Mouse (Mus musculus) C2C12 (cell line): ENCODE results near the gene Csnk1e. TPM values are rescaled to one million over a fixed set of nuclear protein-coding genes. Genes with fewer than 3 reads are reported as not detected.

ENCODE experiments used
- H3K27me3 ChIP-seq: one replicate; pipeline ENCODE4 v1.6.1; 2011; ENCODE audit not compliant: control insufficient read depth, insufficient read depth, insufficient read length
- H3K36me3 ChIP-seq: one replicate; pipeline ENCODE4 v1.6.1; 2011; ENCODE audit not compliant: control insufficient read depth, insufficient read depth
- H3K4me3 ChIP-seq: one replicate; pipeline ENCODE4 v1.5.1; 2011; ENCODE audit warnings: mild to moderate bottlenecking, control low read depth; ENCODE audit not compliant: poor library complexity, insufficient read depth, severe bottlenecking
- H3K79me2 ChIP-seq: one replicate; pipeline ENCODE4 v1.6.1; 2011; ENCODE audit not compliant: control insufficient read depth, insufficient read depth
- H3K79me3 ChIP-seq: one replicate; pipeline ENCODE4 v1.6.1; 2011; ENCODE audit warnings: low read depth, control low read depth
- H3ac ChIP-seq: one replicate; pipeline ENCODE3; 2011; ENCODE audit warnings: low read depth; ENCODE audit not compliant: control insufficient read depth, insufficient read length
- CEBPB ChIP-seq: IDR thresholded peaks from one replicate; pipeline ENCODE4 v1.6.1; 2011; ENCODE audit warnings: low read depth, mild to moderate bottlenecking, control low read depth, moderate library complexity
- CTCF ChIP-seq: IDR thresholded peaks from one replicate; pipeline ENCODE4 v1.5.1; 2011; ENCODE audit not compliant: control insufficient read depth, insufficient read depth, insufficient read length
- FOSL1 ChIP-seq: IDR thresholded peaks from one replicate; pipeline ENCODE4 v1.8.0; 2011; ENCODE audit warnings: mild to moderate bottlenecking, low read length; ENCODE audit not compliant: poor library complexity, insufficient read depth, severe bottlenecking
- MAX ChIP-seq: IDR thresholded peaks from one replicate; pipeline ENCODE4 v1.6.1; 2011; ENCODE audit warnings: mild to moderate bottlenecking, control low read depth
- MYOD1 ChIP-seq: IDR thresholded peaks from one replicate; pipeline ENCODE4 v1.6.1; 2011; ENCODE audit warnings: low read depth; ENCODE audit not compliant: control insufficient read depth, insufficient read length
- MYOG ChIP-seq: IDR thresholded peaks from one replicate; pipeline ENCODE4 v1.6.1; 2011; ENCODE audit not compliant: control insufficient read depth, insufficient read length; ENCODE audit errors: extremely low read depth
- USF1 ChIP-seq: IDR thresholded peaks from one replicate; pipeline ENCODE4 v1.6.1; 2011; ENCODE audit warnings: low read depth, mild to moderate bottlenecking, control low read depth, moderate library complexity
- polyA plus RNA-seq: library from polyadenylated mRNA; unstranded; fragments of >200 nt; fragmentation: generic; extraction: Trizol; gene quantifications from one replicate; pipeline ENCODE4 v1.2.1, GENCODE M21; 2012; ENCODE audit warnings: missing spikeins

Gene Csnk1e
- polyA plus RNA-seq, 1 experiment: 98.6 TPM

GRCm38 (mm10) chr15:79427516-79427915 lies 27.9 kb downstream of the Csnk1e start:
- Histone ChIP-seq H3ac (no peak overlapping the region), H3K4me3 (no peak overlapping the region), H3K27me3 (no peaks in the 10 kb centered on the region), H3K36me3 (peaks cover 92% of the 10 kb centered on the region), H3K79me3 (peaks cover 8% of the 10 kb centered on the region), H3K79me2 (peaks cover 33% of the 10 kb centered on the region)
- no peak for TF ChIP-seq USF1
- no peak for TF ChIP-seq CTCF
- TF ChIP-seq FOSL1: no peak
- no peak for TF ChIP-seq MAX
- TF ChIP-seq CEBPB: no peak
- no peak for TF ChIP-seq MYOG
- TF ChIP-seq MYOD1: no peak

GRCm38 (mm10) chr15:79425516-79425915 lies 29.9 kb downstream of the Csnk1e start:
- Histone ChIP-seq H3K79me2 (peaks cover 13% of the 10 kb centered on the region), H3K27me3 (no peaks in the 10 kb centered on the region), H3K79me3 (no peaks in the 10 kb centered on the region), H3K4me3 (no peak overlapping the region), H3K36me3 (peaks cover 90% of the 10 kb centered on the region), H3ac (no peak overlapping the region)
- TF ChIP-seq FOSL1 (no peak), MYOD1 (no peak), CTCF (no peak), CEBPB (no peak), MYOG (no peak), USF1 (no peak), MAX (no peak)

DNA sequence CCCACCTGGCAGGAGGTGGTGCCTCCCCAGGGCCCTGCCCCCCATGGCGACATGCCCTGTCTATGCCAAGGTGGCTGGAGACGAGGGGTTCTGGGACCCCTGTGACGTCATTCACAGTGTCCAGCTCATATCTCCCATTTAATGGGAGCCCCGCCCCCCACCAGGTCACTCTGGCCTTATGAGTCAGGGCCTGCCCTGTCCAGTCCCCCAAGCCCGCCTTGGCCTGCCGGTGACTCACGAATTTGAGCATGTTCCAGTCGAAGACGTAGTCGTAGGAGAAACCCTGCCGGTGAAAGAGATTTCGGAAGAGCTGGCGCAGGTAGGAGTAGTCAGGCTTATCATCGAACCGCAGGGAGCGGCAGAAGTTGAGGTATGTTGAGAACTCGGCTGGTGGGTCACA lies 30.8 kb downstream of the Csnk1e start:
- H3K79me2 ChIP-seq: peaks cover 4% of the 10 kb centered on the region
- TF ChIP-seq CEBPB: no peak
- TF ChIP-seq USF1: no peak
- no peak for TF ChIP-seq MAX
- no peak for TF ChIP-seq MYOD1
- TF ChIP-seq FOSL1: no peak
- no peak for TF ChIP-seq CTCF
- TF ChIP-seq MYOG: no peak
- no peak overlapping the region for H3ac ChIP-seq
- peaks cover 93% of the 10 kb centered on the region for H3K36me3 ChIP-seq
- no peaks in the 10 kb centered on the region for H3K27me3 ChIP-seq
- H3K4me3 ChIP-seq: no peak overlapping the region
- no peaks in the 10 kb centered on the region for H3K79me3 ChIP-seq

- TF ChIP-seq MYOG (no peak), USF1 (no peak), FOSL1 (no peak), MYOD1 (no peak), CEBPB (no peak), MAX (no peak), CTCF (no peak)
- peaks cover 92% of the 10 kb centered on the region for H3K36me3 ChIP-seq
- H3K27me3 ChIP-seq: no peaks in the 10 kb centered on the region
- no peak overlapping the region for H3K4me3 ChIP-seq
- no peaks in the 10 kb centered on the region for H3K79me2 ChIP-seq
- no peak overlapping the region for H3ac ChIP-seq
- no peaks in the 10 kb centered on the region for H3K79me3 ChIP-seq
These were observed 32.6 kb downstream of the Csnk1e start for GRCm38 (mm10) chr15:79422715-79423243.

DNA sequence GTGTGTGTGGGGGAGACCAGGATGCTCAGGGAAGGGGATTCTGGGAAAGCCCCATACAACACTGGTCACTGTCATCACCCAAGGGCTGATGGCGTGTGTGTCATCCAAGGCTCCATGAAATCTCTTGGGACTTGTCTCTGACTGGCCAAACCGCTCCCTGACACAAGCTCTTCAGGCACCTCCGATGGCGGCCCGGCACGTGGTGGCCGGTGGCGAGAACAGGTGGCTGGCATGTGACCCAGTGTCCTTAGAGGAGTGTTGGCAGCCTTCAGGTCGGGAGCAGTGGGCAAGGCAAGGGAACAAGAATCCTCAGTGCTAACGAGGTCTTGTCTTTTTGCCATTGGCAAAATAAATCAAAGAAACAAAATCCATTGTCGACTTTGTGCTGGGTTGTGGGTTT lies 36.7 kb downstream of the Csnk1e start:
- TF ChIP-seq FOSL1 (no peak), CEBPB (no peak), MYOG (no peak), MAX (peak; percentile 24), USF1 (no peak), CTCF (no peak), MYOD1 (peak; percentile 32)
- Histone ChIP-seq H3K79me3 (no peaks in the 10 kb centered on the region), H3ac (no peak overlapping the region), H3K27me3 (no peaks in the 10 kb centered on the region), H3K36me3 (peaks cover 66% of the 10 kb centered on the region), H3K79me2 (no peaks in the 10 kb centered on the region), H3K4me3 (no peak overlapping the region)

GRCm38 (mm10) chr15:79418265-79418664 lies 37.1 kb downstream of the Csnk1e start:
- no peak for TF ChIP-seq MYOD1
- no peak for TF ChIP-seq MAX
- TF ChIP-seq USF1: no peak
- no peak for TF ChIP-seq CEBPB
- no peak for TF ChIP-seq CTCF
- no peak for TF ChIP-seq MYOG
- TF ChIP-seq FOSL1: no peak
- H3K4me3 ChIP-seq: no peak overlapping the region
- H3K79me2 ChIP-seq: no peaks in the 10 kb centered on the region
- H3K27me3 ChIP-seq: no peaks in the 10 kb centered on the region
- no peak overlapping the region for H3ac ChIP-seq
- H3K79me3 ChIP-seq: no peaks in the 10 kb centered on the region
- H3K36me3 ChIP-seq: peaks cover 62% of the 10 kb centered on the region
